ENCODE assay signal across 8 mouse cellular contexts in genomic region chr7:49462328-49462811, GRCm38 (mm10).
A peak's percentile ranks its signal among the peaks of the same experiment; 100 is the strongest.
DNase-seq lines count a peak whose midpoint lies in the region; ATAC-seq and TF ChIP-seq lines count a peak whose summit lies in the region.

No protein-coding gene starts in this region.

- no peak for TF ChIP-seq POLR2A in thymus, adult 2 months (IDR thresholded peaks at IDR 0.05; ENCODE audit: control insufficient read depth, extremely low read depth, insufficient read depth, low read length, poor library complexity)

- peak overlapping the region; percentile 33; the same call in 1 of the 2 replicates for H3K9ac ChIP-seq in heart, embryonic 15.5 days
- H3K9ac ChIP-seq in stomach, embryonic 16.5 days (ENCODE audit: low read length), result peak overlapping the region; percentile 65

- peak; percentile 15 for DNase-seq in thymus, adult 2 months
- no peak for DNase-seq in thymus, adult 18-20 months
- DNase-seq in lung, adult 18-20 months, result peak; percentile 33 to 65
- DNase-seq in cerebellum, postnatal 25 days, result no peak
- DNase-seq in embryo, embryonic 10 days (ENCODE audit: low spot score), result no peak

- no peaks in the 10 kb centered on the region for H3K36me3 ChIP-seq in thymus, adult 2 months (ENCODE audit: control insufficient read depth, insufficient read depth, low read length)
- H3K36me3 ChIP-seq in heart, embryonic 15.5 days, result peaks cover 26% of the 10 kb centered on the region
- peaks cover 14% of the 10 kb centered on the region for H3K36me3 ChIP-seq in stomach, embryonic 16.5 days (ENCODE audit: control insufficient read depth, insufficient read depth, low read length)

- H3K9me3 ChIP-seq in heart, embryonic 15.5 days (replicated peaks), result no peaks in the 10 kb centered on the region
- H3K9me3 ChIP-seq in stomach, embryonic 16.5 days (replicated peaks; ENCODE audit: control insufficient read depth, low read length), result no peaks in the 10 kb centered on the region

- peaks cover 4% of the 10 kb centered on the region for H3K4me1 ChIP-seq in thymus, adult 2 months (replicated peaks; ENCODE audit: control insufficient read depth, insufficient read depth, low read length)
- peaks cover 6% of the 10 kb centered on the region for H3K4me1 ChIP-seq in heart, embryonic 15.5 days (replicated peaks)
- peaks cover 9% of the 10 kb centered on the region for H3K4me1 ChIP-seq in stomach, embryonic 16.5 days (ENCODE audit: control insufficient read depth, insufficient read depth, low read length)

- peak overlapping the region; percentile 38 for H3K4me3 ChIP-seq in thymus, adult 2 months (ENCODE audit: control insufficient read depth, insufficient read depth, low read length)
- H3K4me3 ChIP-seq in heart, embryonic 15.5 days, result peak overlapping the region; percentile 34
- peak overlapping the region; percentile 33 for H3K4me3 ChIP-seq in stomach, embryonic 16.5 days (replicated peaks; ENCODE audit: low read length)

- H3K4me2 ChIP-seq in heart, embryonic 15.5 days, result peak overlapping the region; percentile 51
- peak overlapping the region; percentile 48 for H3K4me2 ChIP-seq in stomach, embryonic 16.5 days (ENCODE audit: low read depth, low read length)

- H3K27me3 ChIP-seq in thymus, adult 2 months (ENCODE audit: control insufficient read depth, insufficient read depth, low read length), result no peaks in the 10 kb centered on the region
- no peaks in the 10 kb centered on the region for H3K27me3 ChIP-seq in heart, embryonic 15.5 days
- H3K27me3 ChIP-seq in stomach, embryonic 16.5 days (ENCODE audit: control insufficient read depth, insufficient read depth, low read length), result no peaks in the 10 kb centered on the region

- no peak for ATAC-seq in heart, embryonic 15.5 days (replicated peaks; ENCODE audit: insufficient number of reproducible peaks, insufficient read depth, low FRiP score, low read depth)
- peak; percentile 44; the same call in 1 of the 2 replicates for ATAC-seq in stomach, embryonic 16.5 days (ENCODE audit: insufficient read depth, low FRiP score)
- no peak for ATAC-seq in erythroblast, adult 5-6 weeks (replicated peaks; ENCODE audit: low FRiP score, poor library complexity, severe bottlenecking)

- TF ChIP-seq CTCF in thymus, adult 2 months (IDR thresholded peaks at IDR 0.05; ENCODE audit: borderline replicate concordance, control insufficient read depth, extremely low read depth, insufficient read depth, low read length, poor library complexity), result no peak

- no peak overlapping the region for H3K27ac ChIP-seq in thymus, adult 2 months (ENCODE audit: control insufficient read depth, insufficient read depth, low read length)
- H3K27ac ChIP-seq in heart, embryonic 15.5 days, result no peak overlapping the region
- H3K27ac ChIP-seq in stomach, embryonic 16.5 days (ENCODE audit: low read length), result peak overlapping the region; percentile 79

- 2% methylated on average over 10 of the region's 10 CpGs for WGBS in thymus, adult 2 months
- 16% methylated on average over 10 of the region's 10 CpGs for WGBS in heart, embryonic 15.5 days
- 10% methylated on average over 10 of the region's 10 CpGs for WGBS in stomach, embryonic 16.5 days

Comparison
In these comparisons a context has a peak if more than half of its experiments do, and no peak if none do; other contexts are left out.
1. DNase-seq: peak in thymus, adult 2 months (single experiment) and lung, adult 18-20 months (2 of 2); none in thymus, adult 18-20 months (0 of 2), cerebellum, postnatal 25 days (0 of 2) and embryo, embryonic 10 days (single experiment).
2. Peak in every context shown above with its lines, with median percentiles within 50 percentile points of each other: H3K4me3 ChIP-seq.